Mouse (Mus musculus): ENCODE measurements around the gene Plcxd3.

GRCm38 (mm10) chr15:4503826-4504225 is 128.5 kb downstream of the Plcxd3 start:
- TF ChIP-seq CTCF (IDR thresholded peaks at IDR 0.05; ENCODE audit: borderline replicate concordance, insufficient read depth, low read length) (no peak), POLR2A (IDR thresholded peaks at IDR 0.05; ENCODE audit: low read depth, low read length) (no peak)

Measured in embryonic fibroblast, embryonic 13.5 days (primary cell).